Mouse (Mus musculus): Measurements from ENCODE around the gene Olfr94.

- TF ChIP-seq CTCF (IDR thresholded peaks at IDR 0.05; ENCODE audit: borderline replicate concordance, control insufficient read depth, extremely low read depth, insufficient read depth, low read length, poor library complexity): no peak
- no peak for TF ChIP-seq POLR2A (IDR thresholded peaks at IDR 0.05; ENCODE audit: control insufficient read depth, extremely low read depth, insufficient read depth, low read length, poor library complexity)
These were observed 41.4 kb upstream of the Olfr94 start for GRCm38 (mm10) chr17:37242198-37242597.

Data from thymus, adult 2 months (tissue).